12 mouse cellular contexts compared by ENCODE assay signal in the genomic region with DNA sequence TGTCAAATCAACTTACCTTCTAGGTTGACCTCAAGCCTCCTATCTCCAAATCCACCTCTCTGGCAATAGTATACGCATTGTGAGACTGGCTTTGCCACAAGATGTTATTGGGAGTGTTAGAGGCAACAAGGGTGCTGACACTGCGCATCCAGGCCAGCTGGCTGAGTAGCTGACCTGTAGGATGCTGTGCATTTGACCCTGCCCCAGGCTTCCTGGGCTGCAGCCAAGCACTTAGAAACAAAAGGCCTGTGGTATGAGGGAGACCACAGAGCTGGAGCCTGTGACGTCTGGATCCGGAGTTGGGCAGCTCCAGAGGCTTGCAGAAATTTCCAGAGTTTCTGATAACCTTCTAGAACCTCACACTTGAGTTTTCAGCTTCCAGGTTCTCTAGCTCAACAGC. TPM values are rescaled to one million over a fixed set of nuclear protein-coding genes. Genes with fewer than 3 reads are reported as not detected.
DNase-seq lines count a peak whose midpoint lies in the region; ATAC-seq and TF ChIP-seq lines count a peak whose summit lies in the region.
"Had no signal": no experiment of that assay in that cellular context is flagged by ENCODE, and none has a peak within 500 bp of the region (broad histone marks: within the 10 kb centered on the region; RNA-seq: fewer than 3 reads in every experiment).

No protein-coding gene starts in this region.

- 44% methylated on average over 4 of the region's 4 CpGs for WGBS in heart, adult 2 months
- WGBS in kidney, postnatal 0 days, result 57% methylated on average over 4 of the region's 4 CpGs

- intact Hi-C loops in heart, adult 2 months (cut with DNase I), result no loop called here

- TF ChIP-seq EP300 in heart, adult 2 months (IDR thresholded peaks at IDR 0.05; ENCODE audit: insufficient read depth, low read depth, low read length), result 0 out of 2 replicates have a peak, but pooled peaks have one; percentile 48

- TF ChIP-seq CTCF in heart, adult 2 months (IDR thresholded peaks at IDR 0.05), result no peak
- TF ChIP-seq CTCF in kidney, postnatal 0 days (IDR thresholded peaks at IDR 0.05; ENCODE audit: low read depth), result no peak

- no peak for TF ChIP-seq POLR2A in heart, adult 2 months (IDR thresholded peaks at IDR 0.05; ENCODE audit: insufficient read depth, low read depth, low read length)

- no peaks in the 10 kb centered on the region for H3K9me3 ChIP-seq in kidney, postnatal 0 days (replicated peaks; ENCODE audit: low read length)
- H3K9me3 ChIP-seq: limb, embryonic 12.5 days; megakaryocyte, embryonic 14.5 days had no signal

- H3K27me3 ChIP-seq in heart, adult 2 months (ENCODE audit: control insufficient read depth, insufficient read depth, low read length), result no peaks in the 10 kb centered on the region
- no peaks in the 10 kb centered on the region for H3K27me3 ChIP-seq in kidney, postnatal 0 days (ENCODE audit: insufficient read depth, low read length)
- H3K27me3 ChIP-seq: limb, embryonic 12.5 days had no signal

- no peaks in the 10 kb centered on the region for H3K79me2 ChIP-seq in heart, adult 2 months (replicated peaks; ENCODE audit: control insufficient read depth, insufficient read depth, low read length)

- no peaks in the 10 kb centered on the region for H3K36me3 ChIP-seq in heart, adult 2 months (ENCODE audit: control insufficient read depth, insufficient read depth, low read length)
- no peaks in the 10 kb centered on the region for H3K36me3 ChIP-seq in kidney, postnatal 0 days (ENCODE audit: insufficient read depth, low read length)
- H3K36me3 ChIP-seq: limb, embryonic 12.5 days had no signal

- H3K9ac ChIP-seq in heart, adult 2 months (ENCODE audit: low read depth, low read length), result no peak overlapping the region
- H3K9ac ChIP-seq in kidney, postnatal 0 days (ENCODE audit: low read depth, low read length), result no peak overlapping the region
- H3K9ac ChIP-seq: limb, embryonic 12.5 days had no signal

- DNase-seq in heart, adult 2 months, result no peak
- no peak for DNase-seq in heart, postnatal 4 days
- peak; percentile 48 for DNase-seq in retina, postnatal 1 day
- no peak for DNase-seq in retina, embryonic 14.5 days (ENCODE audit: low spot score)
- peak; percentile 21 for DNase-seq in kidney, postnatal 0 days (ENCODE audit: low spot score)
- no peak for DNase-seq in urinary bladder, postnatal 25 days (ENCODE audit: low spot score)
- no peak for DNase-seq in right cerebral cortex, postnatal 36 days (ENCODE audit: low spot score in 2 of 2)
- DNase-seq: layer of hippocampus, adult 9-11 months; thymus, adult 2 months had no signal

- peak overlapping the region; percentile 55 for H3K27ac ChIP-seq in heart, adult 2 months
- peak overlapping the region; percentile 25; the same call in 1 of the 2 replicates for H3K27ac ChIP-seq in kidney, postnatal 0 days
- H3K27ac ChIP-seq: limb, embryonic 12.5 days had no signal

- no peak for ATAC-seq in kidney, postnatal 0 days (replicated peaks; ENCODE audit: low FRiP score, low read depth)
- ATAC-seq: hindbrain, embryonic 16.5 days had no signal

- H3K4me3 ChIP-seq in heart, adult 2 months, result no peak overlapping the region
- H3K4me3 ChIP-seq in kidney, postnatal 0 days (replicated peaks; ENCODE audit: low read depth, low read length), result no peak overlapping the region
- H3K4me3 ChIP-seq: limb, embryonic 12.5 days; megakaryocyte, embryonic 14.5 days had no signal

- H3K4me1 ChIP-seq in heart, adult 2 months (ENCODE audit: control insufficient read depth, insufficient read depth, low read length), result peaks cover 22% of the 10 kb centered on the region
- peaks cover 30% of the 10 kb centered on the region for H3K4me1 ChIP-seq in kidney, postnatal 0 days (replicated peaks; ENCODE audit: insufficient read depth, low read length)

- no peak overlapping the region for H3K4me2 ChIP-seq in kidney, postnatal 0 days (ENCODE audit: low read length)
- H3K4me2 ChIP-seq: limb, embryonic 12.5 days had no signal

RNA-seq across cellular contexts. Expression of a gene that starts 26.7 kb away (rescaled TPM):
- total RNA-seq in heart, adult 2 months (2021), result 10 to 100 TPM; 31.6 to 32.4 TPM
- 22.0 and 23.2 TPM in 2 replicates for polyA plus RNA-seq in heart, adult 2 months (2012; rRNA removed)
- total RNA-seq in heart, postnatal 4 days (2021), result 10 to 100 TPM; 55.3 to 62.3 TPM
- 12.1 and 12.9 TPM in 2 replicates for polyA plus RNA-seq in kidney, postnatal 0 days (2015; fragmentation: Nextera tagmentation; extraction: Ambion mirVana)

RNA-seq across cellular contexts. Expression of a gene that starts 36.7 kb away (rescaled TPM):
- 100 to 1,000 TPM; 102 to 111 TPM for total RNA-seq in heart, adult 2 months (2021)
- polyA plus RNA-seq in heart, adult 2 months (2012; rRNA removed), result 499 and 610 TPM in 2 replicates
- 100 to 1,000 TPM; 317 to 343 TPM for total RNA-seq in heart, postnatal 4 days (2021)
- polyA plus RNA-seq in kidney, postnatal 0 days (2015; fragmentation: Nextera tagmentation; extraction: Ambion mirVana), result 199 and 211 TPM in 2 replicates

RNA-seq across cellular contexts. Expression of a gene that starts 43.3 kb away (rescaled TPM):
- not detected for total RNA-seq in heart, adult 2 months (2021)
- polyA plus RNA-seq in heart, adult 2 months (2012; rRNA removed), result not detected in 2 replicates
- not detected for total RNA-seq in heart, postnatal 4 days (2021)
- polyA plus RNA-seq in kidney, postnatal 0 days (2015; fragmentation: Nextera tagmentation; extraction: Ambion mirVana), result not detected in 2 replicates
- polyA plus RNA-seq: hindbrain, embryonic 16.5 days; thymus, adult 2 months had no signal

Comparison
In these comparisons a context has a peak if more than half of its experiments do, and no peak if none do; other contexts are left out.
1. DNase-seq: peak in retina, postnatal 1 day (single experiment) and kidney, postnatal 0 days (single experiment); none in heart, adult 2 months (0 of 2), heart, postnatal 4 days (single experiment), retina, embryonic 14.5 days (single experiment), urinary bladder, postnatal 25 days (single experiment) and right cerebral cortex, postnatal 36 days (0 of 2).